Mouse (Mus musculus) megakaryocyte, embryonic 14.5 days (primary cell): ENCODE results near the gene Ern2. TPM values are rescaled to one million over a fixed set of nuclear protein-coding genes. Genes with fewer than 3 reads are reported as not detected.
A peak's percentile ranks its signal among the peaks of the same experiment; 100 is the strongest.

ENCODE experiments used
- H3K27me3 ChIP-seq: replicated peaks from 2 replicates; pipeline ENCODE3; 2012; ENCODE audit warnings: inconsistent platforms
- H3K36me3 ChIP-seq: replicated peaks from 2 replicates; pipeline ENCODE3; 2012; ENCODE audit warnings: low read length, inconsistent platforms, mixed read lengths
- H3K4me1 ChIP-seq: 2 replicates; pipeline ENCODE4 v1.6.1; 2012; ENCODE audit warnings: inconsistent platforms
- H3K4me3 ChIP-seq: replicated peaks from 2 replicates; pipeline ENCODE3; 2012; ENCODE audit warnings: moderate library complexity, mild to moderate bottlenecking, inconsistent platforms
- H3K9me3 ChIP-seq: 2 replicates; pipeline ENCODE4 v1.6.1; 2012; ENCODE audit warnings: inconsistent platforms
- FLI1 ChIP-seq: IDR thresholded peaks from 2 replicates; pipeline ENCODE4 v1.6.1; 2012; ENCODE audit warnings: low read length, inconsistent platforms, mixed read lengths
- GATA1 ChIP-seq: IDR thresholded peaks from 3 replicates; pipeline ENCODE4 v1.6.1; 2012; ENCODE audit warnings: mixed read lengths, low read length, inconsistent platforms, borderline replicate concordance
- polyA plus RNA-seq: library from polyadenylated mRNA; stranded (reverse); fragments of >175 nt; gene quantifications from 2 replicates; pipeline ENCODE4 v1.2.3, GENCODE M21; 2012; ENCODE audit warnings: low replicate concordance; ENCODE audit not compliant: insufficient read depth

The Ern2 gene
- polyA plus RNA-seq, 1 experiment, result not detected

- H3K36me3 ChIP-seq, result peaks cover 56% of the 10 kb centered on the region
- peaks cover 41% of the 10 kb centered on the region for H3K4me1 ChIP-seq
- H3K4me3 ChIP-seq, result peak within 1 kb of the TSS; percentile 97
- H3K9me3 ChIP-seq, result no peaks in the 10 kb centered on the region
- H3K27me3 ChIP-seq, result no peaks in the 10 kb centered on the region
- TF ChIP-seq FLI1 (peak; percentile 97), GATA1 (no peak)
Observed at GRCm38 (mm10) chr7:122132497-122133337, 53.3 kb downstream of the Ern2 start, which contains the start of the genes Palb2 and Dctn5. Palb2 (minus strand) TSS chr7:122132985. Dctn5 (plus strand) TSS chr7:122133041.

GRCm38 (mm10) chr7:122131834-122132233, 54.2 kb downstream of the Ern2 start:
- no peaks in the 10 kb centered on the region for H3K9me3 ChIP-seq
- 0 out of 3 replicates have a peak, but pooled peaks have one; percentile 12 for TF ChIP-seq GATA1
- no peak for TF ChIP-seq FLI1
- H3K4me1 ChIP-seq, result peaks cover 39% of the 10 kb centered on the region
- peak overlapping the region; percentile 97 for H3K4me3 ChIP-seq
- no peaks in the 10 kb centered on the region for H3K27me3 ChIP-seq
- peaks cover 57% of the 10 kb centered on the region for H3K36me3 ChIP-seq

GRCm38 (mm10) chr7:122126946-122127345, 59.1 kb downstream of the Ern2 start:
- Histone ChIP-seq H3K36me3 (peaks cover 83% of the 10 kb centered on the region), H3K9me3 (no peaks in the 10 kb centered on the region), H3K27me3 (no peaks in the 10 kb centered on the region), H3K4me1 (peaks cover 33% of the 10 kb centered on the region), H3K4me3 (no peak overlapping the region)
- no peak for TF ChIP-seq GATA1
- no peak for TF ChIP-seq FLI1

GRCm38 (mm10) chr7:122125636-122126035, 60.4 kb downstream of the Ern2 start:
- peaks cover 95% of the 10 kb centered on the region for H3K36me3 ChIP-seq
- peaks cover 20% of the 10 kb centered on the region for H3K4me1 ChIP-seq

GRCm38 (mm10) chr7:122123518-122123917, 62.5 kb downstream of the Ern2 start:
- H3K4me3 ChIP-seq, result no peak overlapping the region
- peaks cover 8% of the 10 kb centered on the region for H3K4me1 ChIP-seq
- H3K27me3 ChIP-seq, result no peaks in the 10 kb centered on the region
- H3K36me3 ChIP-seq, result peaks cover 94% of the 10 kb centered on the region
- no peaks in the 10 kb centered on the region for H3K9me3 ChIP-seq
- TF ChIP-seq GATA1 (no peak), FLI1 (no peak)

More at GRCm38 (mm10) chr7:122125636-122126035, 60.4 kb downstream of the Ern2 start:
- TF ChIP-seq GATA1, result no peak
- TF ChIP-seq FLI1, result no peak
- no peaks in the 10 kb centered on the region for H3K9me3 ChIP-seq
- no peaks in the 10 kb centered on the region for H3K27me3 ChIP-seq
- H3K4me3 ChIP-seq, result no peak overlapping the region

Other genes starting within 250 kb of the Ern2 start
- 2.6 and 4.4 TPM in 2 replicates for gene Cog7, start 204.5 kb downstream of the Ern2 start, polyA plus RNA-seq
- 32.9 and 40.9 TPM in 2 replicates for gene Gga2, start 165.0 kb downstream of the Ern2 start, polyA plus RNA-seq
- 2.8 and 20.2 TPM in 2 replicates for gene Ubfd1, start 119.0 kb downstream of the Ern2 start, polyA plus RNA-seq
- gene Ears2, start 118.9 kb downstream of the Ern2 start, polyA plus RNA-seq, result 3.1 and 8.1 TPM in 2 replicates
- gene Ndufab1, start 84.3 kb downstream of the Ern2 start, polyA plus RNA-seq, result 847 and 2,571 TPM in 2 replicates
- 0.50 and 2.0 TPM in 2 replicates for gene Palb2, start 53.2 kb downstream of the Ern2 start, polyA plus RNA-seq
- gene Dctn5, start 53.2 kb downstream of the Ern2 start, polyA plus RNA-seq, result 4.5 and 7.6 TPM in 2 replicates
- gene Plk1, start 26.8 kb downstream of the Ern2 start, polyA plus RNA-seq, result 87.6 and 90.5 TPM in 2 replicates
- gene Chp2, start 33.3 kb upstream of the Ern2 start, polyA plus RNA-seq, result not detected in 2 replicates
- gene Prkcb, start 102.5 kb upstream of the Ern2 start, polyA plus RNA-seq, result 0.82 and 0.83 TPM in 2 replicates